Mouse (Mus musculus): ENCODE data around the gene Cacna1h. TPM values are rescaled to one million over a fixed set of nuclear protein-coding genes. Genes with fewer than 3 reads are reported as not detected.
A peak's percentile ranks its signal among the peaks of the same experiment; 100 is the strongest.

The Cacna1h gene
- polyA plus RNA-seq, 1 experiment from 2014 or later: 2.2 TPM

DNA sequence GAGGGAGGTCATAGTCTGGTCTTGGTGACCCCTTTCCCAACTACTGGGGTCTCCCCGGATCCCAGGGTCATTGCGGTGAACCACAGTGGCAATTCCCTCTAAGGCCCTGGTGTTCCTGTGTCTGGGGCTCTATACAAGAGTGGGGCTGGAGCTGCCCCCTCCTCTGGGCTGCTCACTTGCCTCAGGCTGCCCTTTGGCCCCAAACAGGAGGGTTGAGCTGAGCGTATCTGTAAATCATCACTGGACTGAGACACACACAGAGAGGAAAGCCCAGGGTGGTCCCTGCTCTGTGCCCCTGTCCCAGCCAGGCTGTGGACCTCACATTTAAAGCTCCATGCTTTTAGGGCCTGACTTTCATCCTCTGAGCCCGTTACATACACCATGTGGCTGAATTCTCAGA, 95.4 kb downstream of the Cacna1h start:
- Histone ChIP-seq H3K4me1 (no peaks in the 10 kb centered on the region), H3K4me3 (no peak overlapping the region), H3K27me3 (ENCODE audit: poor library complexity, severe bottlenecking) (peaks cover 13% of the 10 kb centered on the region), H3K36me3 (replicated peaks) (no peaks in the 10 kb centered on the region), H3K9me3 (no peaks in the 10 kb centered on the region), H3K27ac (no peak overlapping the region)
- DNase-seq (ENCODE audit: extremely low spot score, low spot score): no peak
- 83% methylated on average over 4 of the region's 4 CpGs for WGBS

DNA sequence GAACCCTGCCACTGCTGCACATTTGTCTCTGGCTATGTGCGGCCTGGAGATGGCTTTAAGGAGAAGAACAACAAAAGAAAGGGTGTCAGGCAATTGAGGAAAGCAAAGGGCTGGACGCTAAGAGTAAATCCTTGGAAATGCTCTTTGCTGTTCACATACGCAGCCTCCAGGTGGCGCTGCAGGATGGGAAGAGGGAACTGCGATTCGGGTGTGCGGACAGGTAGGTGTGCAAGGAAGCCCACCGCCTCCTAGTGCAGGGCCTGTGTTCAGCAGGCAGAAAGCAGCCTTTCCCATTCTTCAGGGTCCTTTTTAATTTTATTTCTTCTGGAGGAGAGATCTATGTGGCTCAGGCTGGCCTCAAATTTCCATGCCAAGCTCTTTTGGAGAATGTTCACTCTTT, 99.6 kb downstream of the Cacna1h start:
- no peak overlapping the region for H3K4me3 ChIP-seq
- no peaks in the 10 kb centered on the region for H3K9me3 ChIP-seq
- no peak overlapping the region for H3K27ac ChIP-seq
- H3K27me3 ChIP-seq (ENCODE audit: poor library complexity, severe bottlenecking): peaks cover 15% of the 10 kb centered on the region
- peak; percentile 76 for DNase-seq (ENCODE audit: extremely low spot score, low spot score)
- H3K36me3 ChIP-seq (replicated peaks): no peaks in the 10 kb centered on the region
- 1% methylated on average over 8 of the region's 8 CpGs for WGBS
- no peaks in the 10 kb centered on the region for H3K4me1 ChIP-seq

DNA sequence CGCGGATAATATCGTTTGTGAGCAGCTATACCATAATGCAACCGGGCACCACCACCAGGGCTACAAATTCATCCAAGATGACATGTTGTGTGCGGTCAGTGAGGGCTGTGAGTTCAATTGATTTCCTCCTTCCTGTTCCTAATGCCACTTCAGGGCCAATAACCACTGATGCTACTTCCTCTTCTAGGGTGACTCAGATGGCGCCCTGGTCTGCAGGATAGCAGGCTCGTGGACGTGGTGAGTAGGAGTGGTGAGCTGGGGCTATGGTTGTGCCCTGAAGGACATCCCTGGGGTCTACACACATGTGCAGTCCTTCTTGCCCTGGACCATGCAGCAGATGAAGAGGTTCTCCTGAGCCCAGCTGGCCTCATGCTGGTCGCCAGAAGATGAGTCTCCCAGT, 101.3 kb downstream of the Cacna1h start:
- H3K4me1 ChIP-seq: no peaks in the 10 kb centered on the region
- DNase-seq (ENCODE audit: extremely low spot score, low spot score): no peak
- H3K27ac ChIP-seq: no peak overlapping the region
- H3K36me3 ChIP-seq (replicated peaks): no peaks in the 10 kb centered on the region
- WGBS: 83% methylated on average over 9 of the region's 9 CpGs
- no peak overlapping the region for H3K4me3 ChIP-seq
- peaks cover 15% of the 10 kb centered on the region for H3K27me3 ChIP-seq (ENCODE audit: poor library complexity, severe bottlenecking)
- H3K9me3 ChIP-seq: no peaks in the 10 kb centered on the region

Other genes with a start within 250 kb of the Cacna1h start
- gene BC003965, start 249.2 kb downstream of the Cacna1h start, polyA plus RNA-seq (2016; fragmentation: Nextera tagmentation; extraction: Ambion mirVana): 38.7 and 39.0 TPM in 2 replicates
- 8.0 and 8.3 TPM in 2 replicates for gene Unkl, start 245.4 kb downstream of the Cacna1h start, polyA plus RNA-seq (2016; fragmentation: Nextera tagmentation; extraction: Ambion mirVana)
- 57.2 and 60.0 TPM in 2 replicates for gene Gnptg, start 193.7 kb downstream of the Cacna1h start, polyA plus RNA-seq (2016; fragmentation: Nextera tagmentation; extraction: Ambion mirVana)
- 70.2 and 76.1 TPM in 2 replicates for gene Tsr3, start 193.6 kb downstream of the Cacna1h start, polyA plus RNA-seq (2016; fragmentation: Nextera tagmentation; extraction: Ambion mirVana)
- 0.53 and 0.59 TPM in 2 replicates for gene Baiap3, start 177.4 kb downstream of the Cacna1h start, polyA plus RNA-seq (2016; fragmentation: Nextera tagmentation; extraction: Ambion mirVana)
- gene Ube2i, start 159.2 kb downstream of the Cacna1h start, polyA plus RNA-seq (2016; fragmentation: Nextera tagmentation; extraction: Ambion mirVana): 919 and 925 TPM in 2 replicates
- not detected in 2 replicates for gene Prss34, start 135.4 kb downstream of the Cacna1h start, polyA plus RNA-seq (2016; fragmentation: Nextera tagmentation; extraction: Ambion mirVana)
- not detected in 2 replicates for gene Prss28, start 125.1 kb downstream of the Cacna1h start, polyA plus RNA-seq (2016; fragmentation: Nextera tagmentation; extraction: Ambion mirVana)
- not detected in 2 replicates for gene Prss29, start 115.1 kb downstream of the Cacna1h start, polyA plus RNA-seq (2016; fragmentation: Nextera tagmentation; extraction: Ambion mirVana)
- not detected in 2 replicates for gene Tpsab1, start 88.2 kb downstream of the Cacna1h start, polyA plus RNA-seq (2016; fragmentation: Nextera tagmentation; extraction: Ambion mirVana)
- gene Tpsb2, start 67.5 kb downstream of the Cacna1h start, polyA plus RNA-seq (2016; fragmentation: Nextera tagmentation; extraction: Ambion mirVana): not detected in 2 replicates
- gene Tpsg1, start 64.5 kb downstream of the Cacna1h start, polyA plus RNA-seq (2016; fragmentation: Nextera tagmentation; extraction: Ambion mirVana): not detected in 2 replicates
- 0.18 TPM in 1 of 2 replicates, not detected in the other for gene Tekt4, start 20.8 kb upstream of the Cacna1h start, polyA plus RNA-seq (2016; fragmentation: Nextera tagmentation; extraction: Ambion mirVana)
- 0.10 TPM in 1 of 2 replicates, not detected in the other for gene Sstr5, start 63.5 kb upstream of the Cacna1h start, polyA plus RNA-seq (2016; fragmentation: Nextera tagmentation; extraction: Ambion mirVana)
- 10.9 and 12.1 TPM in 2 replicates for gene Sox8, start 136.9 kb upstream of the Cacna1h start, polyA plus RNA-seq (2016; fragmentation: Nextera tagmentation; extraction: Ambion mirVana)
- gene Lmf1, start 145.3 kb upstream of the Cacna1h start, polyA plus RNA-seq (2016; fragmentation: Nextera tagmentation; extraction: Ambion mirVana): 22.0 and 24.0 TPM in 2 replicates